Mouse (Mus musculus) brain, embryonic 14.5 days (tissue): ENCODE results near the gene Serpinb1a.

Experiments used
- CTCF ChIP-seq: fragments of 200-500 bp; IDR thresholded peaks from 2 replicates; pipeline ENCODE4 v1.5.1; 2012; ENCODE audit warnings: inconsistent platforms, mild to moderate bottlenecking, moderate library complexity, borderline replicate concordance; ENCODE audit not compliant: insufficient read depth, insufficient read length; ENCODE audit errors: extremely low read depth
- POLR2A ChIP-seq: fragments of 200-500 bp; IDR thresholded peaks from 2 replicates; pipeline ENCODE4 v1.6.1; 2012; ENCODE audit warnings: mild to moderate bottlenecking, inconsistent platforms, borderline replicate concordance; ENCODE audit not compliant: poor library complexity, insufficient read depth, insufficient read length, severe bottlenecking; ENCODE audit errors: extremely low read depth

- no peak for TF ChIP-seq CTCF
- TF ChIP-seq POLR2A: no peak
Measured at GRCm38 (mm10) chr13:32807624-32808023, 43.4 kb downstream of the Serpinb1a start.
